Mouse (Mus musculus) lung, postnatal 36 days (tissue): ENCODE measurements around the gene Stk11ip.

Experiments
- DNase-seq: peaks from one replicate; pipeline ENCODE4 v3.0.0; 2022; ENCODE audit warnings: mixed read lengths

Stk11ip gene

GRCm38 (mm10) chr1:75544351-75544750 lies 23.0 kb downstream of the Stk11ip start:
- DNase-seq, result no peak

GRCm38 (mm10) chr1:75545965-75546956 lies 24.9 kb downstream of the Stk11ip start, which contains the start of gene Slc4a3:
Gene Slc4a3 (plus strand): TSS chr1:75546266.
- peak; percentile 64 for DNase-seq

- no peak for DNase-seq
Measured at GRCm38 (mm10) chr1:75547351-75547750, 26.0 kb downstream of the Stk11ip start.

- DNase-seq, result no peak
Measured at GRCm38 (mm10) chr1:75548083-75548482, 26.8 kb downstream of the Stk11ip start.

GRCm38 (mm10) chr1:75548871-75549270 lies 27.5 kb downstream of the Stk11ip start:
- no peak for DNase-seq

GRCm38 (mm10) chr1:75549289-75550279 lies 28.3 kb downstream of the Stk11ip start:
- no peak for DNase-seq

GRCm38 (mm10) chr1:75550586-75550985 lies 29.3 kb downstream of the Stk11ip start:
- no peak for DNase-seq

- no peak for DNase-seq
Measured at GRCm38 (mm10) chr1:75555680-75556079, 34.4 kb downstream of the Stk11ip start.

GRCm38 (mm10) chr1:75556143-75556781 lies 34.9 kb downstream of the Stk11ip start:
- no peak for DNase-seq

- DNase-seq, result no peak
Measured at GRCm38 (mm10) chr1:75557041-75557440, 35.7 kb downstream of the Stk11ip start.

- no peak for DNase-seq
Measured at GRCm38 (mm10) chr1:75558388-75559178, 37.3 kb downstream of the Stk11ip start.

GRCm38 (mm10) chr1:75559212-75559925 lies 38.0 kb downstream of the Stk11ip start:
- peak; percentile 96 for DNase-seq

GRCm38 (mm10) chr1:75560206-75560913 lies 39.0 kb downstream of the Stk11ip start:
- no peak for DNase-seq

- DNase-seq, result peak; percentile 7
Measured at GRCm38 (mm10) chr1:75561221-75561897, 40.0 kb downstream of the Stk11ip start.

- DNase-seq, result no peak
Measured at GRCm38 (mm10) chr1:75561898-75562238, 40.5 kb downstream of the Stk11ip start.

GRCm38 (mm10) chr1:75564102-75564501 lies 42.8 kb downstream of the Stk11ip start:
- no peak for DNase-seq

- DNase-seq, result no peak
Measured at GRCm38 (mm10) chr1:75564916-75565315, 43.6 kb downstream of the Stk11ip start.

- peak; percentile 16 for DNase-seq
Measured at GRCm38 (mm10) chr1:75565616-75566015, 44.3 kb downstream of the Stk11ip start.

GRCm38 (mm10) chr1:75570403-75570802 lies 49.1 kb downstream of the Stk11ip start:
- no peak for DNase-seq

- DNase-seq, result no peak
Measured at GRCm38 (mm10) chr1:75572776-75573175, 51.4 kb downstream of the Stk11ip start.
